Mouse (Mus musculus) retina, postnatal 1 day (tissue): Measurements from ENCODE around the gene Crocc2.

Experiments
- DNase-seq: peaks from one replicate; pipeline ENCODE4 v3.0.0-alpha.2; 2012

The Crocc2 gene

GRCm38 (mm10) chr1:93217530-93217929 lies 49.0 kb downstream of the Crocc2 start:
- no peak for DNase-seq

GRCm38 (mm10) chr1:93220776-93221175 lies 52.3 kb downstream of the Crocc2 start:
- no peak for DNase-seq

- peak; percentile 59 for DNase-seq
Measured at GRCm38 (mm10) chr1:93223972-93224371, 55.4 kb downstream of the Crocc2 start.

- DNase-seq, result peak; percentile 41
Measured at GRCm38 (mm10) chr1:93225226-93225625, 56.7 kb downstream of the Crocc2 start.

GRCm38 (mm10) chr1:93225731-93226520 lies 57.4 kb downstream of the Crocc2 start:
- no peak for DNase-seq

GRCm38 (mm10) chr1:93227303-93227975 lies 58.9 kb downstream of the Crocc2 start:
- DNase-seq, result no peak

- no peak for DNase-seq
Measured at GRCm38 (mm10) chr1:93227976-93228365, 59.4 kb downstream of the Crocc2 start.

- no peak for DNase-seq
Measured at GRCm38 (mm10) chr1:93229221-93229620, 60.7 kb downstream of the Crocc2 start.

GRCm38 (mm10) chr1:93229626-93230025 lies 61.1 kb downstream of the Crocc2 start:
- no peak for DNase-seq

GRCm38 (mm10) chr1:93235576-93236544 lies 67.3 kb downstream of the Crocc2 start, which contains the start of gene Sned1:
Gene Sned1, plus strand, starts transcription at chr1:93235841.
- peak; percentile 90 for DNase-seq

GRCm38 (mm10) chr1:93236545-93236924 lies 68.0 kb downstream of the Crocc2 start:
- peak; percentile 72 for DNase-seq

- DNase-seq, result no peak
Measured at GRCm38 (mm10) chr1:93237676-93238075, 69.2 kb downstream of the Crocc2 start.

GRCm38 (mm10) chr1:93238201-93238600 lies 69.7 kb downstream of the Crocc2 start:
- no peak for DNase-seq

- no peak for DNase-seq
Measured at GRCm38 (mm10) chr1:93245936-93246335, 77.4 kb downstream of the Crocc2 start.

GRCm38 (mm10) chr1:93252586-93252985 lies 84.1 kb downstream of the Crocc2 start:
- DNase-seq, result no peak

GRCm38 (mm10) chr1:93255761-93256160 lies 87.2 kb downstream of the Crocc2 start:
- no peak for DNase-seq

- DNase-seq, result no peak
Measured at GRCm38 (mm10) chr1:93257560-93257959, 89.0 kb downstream of the Crocc2 start.

- DNase-seq, result no peak
Measured at GRCm38 (mm10) chr1:93267207-93267606, 98.7 kb downstream of the Crocc2 start.

- DNase-seq, result no peak
Measured at GRCm38 (mm10) chr1:93268246-93268645, 99.7 kb downstream of the Crocc2 start.

- no peak for DNase-seq
Measured at GRCm38 (mm10) chr1:93270516-93271240, 102.2 kb downstream of the Crocc2 start.

GRCm38 (mm10) chr1:93271751-93272150 lies 103.2 kb downstream of the Crocc2 start:
- DNase-seq, result no peak

GRCm38 (mm10) chr1:93272409-93272821 lies 103.9 kb downstream of the Crocc2 start:
- peak; percentile 44 for DNase-seq
